Mouse (Mus musculus) C2C12 (cell line): Measurements from ENCODE around the gene Runx2.

Source experiments
- CTCF ChIP-seq: IDR thresholded peaks from one replicate; pipeline ENCODE4 v1.5.1; 2011; ENCODE audit not compliant: control insufficient read depth, insufficient read depth, insufficient read length
- MAX ChIP-seq: IDR thresholded peaks from one replicate; pipeline ENCODE4 v1.6.1; 2011; ENCODE audit warnings: mild to moderate bottlenecking, control low read depth
- USF1 ChIP-seq: IDR thresholded peaks from one replicate; pipeline ENCODE4 v1.6.1; 2011; ENCODE audit warnings: low read depth, mild to moderate bottlenecking, control low read depth, moderate library complexity

- TF ChIP-seq USF1 (no peak), CTCF (no peak), MAX (no peak)
Measured at GRCm38 (mm10) chr17:44577791-44578190, 236.8 kb downstream of the Runx2 start.
